Mouse (Mus musculus) liver, embryonic 14.5 days (tissue): ENCODE measurements around the gene Treh. TPM values are rescaled to one million over a fixed set of nuclear protein-coding genes. Genes with fewer than 3 reads are reported as not detected.
A peak's percentile ranks its signal among the peaks of the same experiment; 100 is the strongest.

Experiments used
- ATAC-seq: fragments of 200-750 bp; cut with Nextera tagmentation; 2 replicates; pipeline ENCODE4 v1.8.0; 2017; ENCODE audit warnings: moderate number of reproducible peaks, mild to moderate bottlenecking, moderate library complexity; ENCODE audit not compliant: insufficient read depth
- DNase-seq, 3 experiments: peaks; one replicate each; pipeline ENCODE4 v3.0.0-alpha.2; 2012 to 2013; ENCODE audit warnings: low read depth in 3 of 3, low spot score in 3 of 3
- H3K27ac ChIP-seq: fragments of 300-500 bp; sonication (generic); 2 replicates; pipeline ENCODE4 v1.5.1; 2014; ENCODE audit warnings: moderate library complexity, mild to moderate bottlenecking, control low read depth, inconsistent platforms
- H3K27me3 ChIP-seq: fragments of 300-500 bp; sonication (generic); 2 replicates; pipeline ENCODE4 v1.6.1; 2014; ENCODE audit warnings: mild to moderate bottlenecking, low read length, moderate library complexity; ENCODE audit not compliant: control insufficient read depth, insufficient read depth
- H3K36me3 ChIP-seq: fragments of 300-500 bp; sonication (generic); replicated peaks from 2 replicates; pipeline ENCODE4 v1.6.1; 2014; ENCODE audit warnings: low read depth; ENCODE audit not compliant: control insufficient read depth, insufficient read depth
- H3K4me1 ChIP-seq, 2 experiments: fragments of 200-500 bp in 1 of 2; fragments of 300-500 bp in 1 of 2; sonication (generic) in 1 of 2; replicated peaks; 2 replicates each; pipeline ENCODE4 v1.6.1; 2012 to 2014; ENCODE audit warnings: antibody characterized with exemption in 1 of 2, inconsistent platforms in 1 of 2, low read length in 1 of 2; ENCODE audit not compliant: control insufficient read depth in 2 of 2, insufficient read depth in 2 of 2
- H3K4me2 ChIP-seq: fragments of 300-500 bp; sonication (generic); 2 replicates; pipeline ENCODE4 v1.6.1; 2014; ENCODE audit warnings: low read depth, mild to moderate bottlenecking, control low read depth, moderate library complexity
- H3K4me3 ChIP-seq, 2 experiments: fragments of 200-500 bp in 1 of 2; fragments of 300-500 bp in 1 of 2; sonication (generic) in 1 of 2; 2 replicates each; pipeline ENCODE4 v1.5.1; 2012 to 2014; ENCODE audit warnings: low read depth in 2 of 2, low read length in 2 of 2, mild to moderate bottlenecking in 2 of 2, control low read depth in 1 of 2, inconsistent platforms in 1 of 2, moderate library complexity in 1 of 2; ENCODE audit not compliant: insufficient read depth in 1 of 2
- H3K9ac ChIP-seq: fragments of 300-500 bp; sonication (generic); replicated peaks from 2 replicates; pipeline ENCODE4 v1.6.1; 2014; ENCODE audit warnings: mild to moderate bottlenecking, control low read depth, moderate library complexity
- H3K9me3 ChIP-seq: fragments of 300-500 bp; sonication (generic); 2 replicates; pipeline ENCODE4 v1.6.1; 2016; ENCODE audit warnings: low read length, mixed read lengths; ENCODE audit not compliant: control insufficient read depth
- CTCF ChIP-seq: IDR thresholded peaks from 2 replicates; pipeline ENCODE4 v1.5.1; 2016; ENCODE audit warnings: antibody characterized with exemption, low read depth, control low read depth
- EP300 ChIP-seq: IDR thresholded peaks from 2 replicates; pipeline ENCODE4 v1.6.1; 2016; ENCODE audit warnings: antibody characterized with exemption, low read depth
- WGBS: fragments of 180-500 bp; shearing (Covaris S2); extraction: QIAGEN DNeasy Blood & Tissue Kit; methylation state at CpG from one replicate; pipeline ENCODE4 v1.1.7; 2014; ENCODE audit not compliant: insufficient replicate concordance; 5-methylcytosine and 5-hydroxymethylcytosine counted together
- polyA plus RNA-seq, 2 experiments: library from polyadenylated mRNA; depleted of rRNA in 1 of 2; stranded (reverse) in 1 of 2; unstranded in 1 of 2; fragments of >200 nt; fragmentation: Nextera tagmentation in 1 of 2; extraction: Ambion mirVana in 1 of 2; gene quantifications; 2 replicates each; pipeline versions ENCODE4 v1.2.1 to v1.2.3; 2012 to 2014

Gene Treh
- polyA plus RNA-seq, 2 experiments, result not detected

DNA sequence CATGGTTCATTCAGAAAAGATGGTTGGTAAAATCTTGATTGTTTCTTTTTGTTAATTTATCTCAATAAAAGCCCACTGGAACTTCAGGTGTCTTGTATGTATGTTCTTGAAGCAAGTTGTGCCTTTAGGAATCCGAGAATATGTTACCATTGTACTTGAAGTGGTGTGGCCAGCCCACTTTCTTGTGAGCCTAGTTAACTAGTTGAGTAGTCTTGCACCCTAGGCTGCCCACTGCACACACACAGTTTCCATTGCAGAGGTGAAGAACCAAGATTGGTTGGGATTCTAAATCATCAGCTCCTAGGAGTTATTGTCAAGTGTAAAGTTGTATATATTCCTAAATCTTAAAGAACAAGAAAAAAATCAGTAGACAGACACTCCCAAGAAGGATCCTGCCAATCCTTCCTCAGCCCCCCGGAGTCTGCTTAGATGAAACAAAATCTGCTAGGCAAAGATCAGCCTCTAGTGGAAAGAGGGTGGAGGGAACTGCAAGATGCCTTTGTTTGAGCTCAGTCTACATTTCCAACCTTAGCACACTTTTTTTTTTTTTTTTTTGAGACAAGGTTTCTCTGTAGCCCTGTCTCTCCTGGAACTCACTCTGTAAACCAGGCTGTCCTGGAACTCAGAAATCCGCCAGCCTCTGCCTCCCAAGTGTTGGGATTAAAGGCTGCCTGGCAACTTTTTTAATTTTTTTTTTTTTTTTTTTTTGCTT is 32.2 kb upstream of the Treh start:
- ATAC-seq (no peak), DNase-seq (no peak)
- 85% methylated on average over 3 of the region's 3 CpGs for WGBS
- Histone ChIP-seq H3K36me3 (peaks cover 29% of the 10 kb centered on the region), H3K4me3 (no peak overlapping the region), H3K27me3 (no peaks in the 10 kb centered on the region), H3K9ac (no peak overlapping the region), H3K4me2 (no peak overlapping the region), H3K9me3 (no peaks in the 10 kb centered on the region), H3K4me1 (no peaks in the 10 kb centered on the region; a peak in 1 of 4 replicates), H3K27ac (no peak overlapping the region)
- no peak for TF ChIP-seq EP300
- TF ChIP-seq CTCF, result no peak

- Histone ChIP-seq H3K27ac (no peak overlapping the region), H3K27me3 (no peaks in the 10 kb centered on the region), H3K4me3 (no peak overlapping the region), H3K4me2 (no peak overlapping the region), H3K36me3 (peaks cover 21% of the 10 kb centered on the region), H3K9ac (no peak overlapping the region), H3K9me3 (no peaks in the 10 kb centered on the region), H3K4me1 (peaks cover 0 to 2% of the 10 kb centered on the region in 2 experiments; a peak in 2 of 4 replicates)
- ATAC-seq (no peak), DNase-seq (no peak)
- TF ChIP-seq CTCF (no peak), EP300 (no peak)
- WGBS, result 76% methylated on average over 2 of the region's 2 CpGs
Measured at GRCm38 (mm10) chr9:44641616-44642015, 31.4 kb upstream of the Treh start.

DNA sequence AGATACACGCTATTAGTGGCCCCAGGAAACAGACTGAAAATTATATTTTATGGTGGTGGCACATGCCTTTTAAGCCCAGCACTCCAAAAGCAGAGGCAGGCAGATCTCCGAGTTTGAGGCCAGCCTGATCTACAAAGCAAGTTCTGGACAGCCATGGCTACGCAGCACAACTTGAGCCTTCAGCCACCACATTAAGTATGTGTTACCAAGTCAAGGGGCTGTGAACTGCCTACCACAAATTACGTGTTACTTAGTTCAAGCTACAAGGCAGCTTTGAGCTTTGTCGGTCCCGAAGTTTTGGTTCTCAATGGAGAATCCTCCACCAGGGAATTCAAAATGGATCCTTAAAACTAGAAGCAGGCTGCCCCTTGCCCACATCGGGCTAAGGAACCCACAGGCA is 29.9 kb upstream of the Treh start:
- no peak overlapping the region for H3K4me3 ChIP-seq
- DNase-seq (no peak), ATAC-seq (no peak)
- no peaks in the 10 kb centered on the region for H3K9me3 ChIP-seq
- H3K4me2 ChIP-seq, result no peak overlapping the region
- no peaks in the 10 kb centered on the region for H3K27me3 ChIP-seq
- H3K4me1 ChIP-seq, result peaks cover 0 to 2% of the 10 kb centered on the region in 2 experiments; a peak in 1 of 4 replicates
- no peak for TF ChIP-seq EP300
- no peak for TF ChIP-seq CTCF
- WGBS, result 83% methylated on average over 7 of the region's 7 CpGs
- H3K27ac ChIP-seq, result no peak overlapping the region
- peaks cover 8% of the 10 kb centered on the region for H3K36me3 ChIP-seq
- H3K9ac ChIP-seq, result no peak overlapping the region

GRCm38 (mm10) chr9:44644186-44644585 is 28.8 kb upstream of the Treh start:
- Histone ChIP-seq H3K4me2 (no peak overlapping the region), H3K9ac (no peak overlapping the region), H3K36me3 (no peaks in the 10 kb centered on the region), H3K4me1 (peaks cover 0 to 2% of the 10 kb centered on the region in 2 experiments; a peak in 1 of 4 replicates), H3K4me3 (no peak overlapping the region), H3K27ac (no peak overlapping the region), H3K9me3 (no peaks in the 10 kb centered on the region), H3K27me3 (no peaks in the 10 kb centered on the region)
- TF ChIP-seq CTCF (no peak), EP300 (no peak)
- no peak for ATAC-seq
- DNase-seq, result no peak
- WGBS, result 51% methylated on average over 2 of the region's 2 CpGs

DNA sequence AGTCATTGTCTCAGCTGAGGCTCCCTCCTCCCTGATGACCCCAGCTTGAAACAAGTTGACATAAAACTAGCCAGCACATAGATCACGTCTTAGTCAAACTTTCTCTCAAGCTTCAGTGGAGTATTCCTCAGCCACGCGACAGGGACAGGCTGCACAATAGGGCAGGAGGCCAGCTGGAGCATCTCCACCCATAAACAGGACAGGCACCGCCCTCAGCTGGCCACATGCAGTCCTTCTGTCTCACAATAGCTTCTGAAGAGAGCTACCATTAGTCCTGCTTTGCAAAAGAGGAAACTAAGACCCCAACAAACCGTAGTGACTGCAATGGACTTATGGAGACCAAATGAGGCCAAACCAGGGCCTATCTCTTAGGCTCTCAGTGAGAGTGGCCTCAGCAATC is 27.6 kb upstream of the Treh start:
- Histone ChIP-seq H3K27ac (no peak overlapping the region), H3K4me1 (peaks cover 0 to 2% of the 10 kb centered on the region in 2 experiments; a peak in 1 of 4 replicates), H3K27me3 (no peaks in the 10 kb centered on the region), H3K36me3 (no peaks in the 10 kb centered on the region), H3K9ac (no peak overlapping the region), H3K4me2 (0 out of 2 replicates have a peak overlapping the region, but pooled peaks have one; percentile 46), H3K4me3 (no peak overlapping the region), H3K9me3 (no peaks in the 10 kb centered on the region)
- DNase-seq (no peak), ATAC-seq (no peak)
- 46% methylated on average over 5 of the region's 5 CpGs for WGBS
- TF ChIP-seq EP300 (no peak), CTCF (0 out of 2 replicates have a peak, but pooled peaks have one; percentile 8)
